Mouse (Mus musculus) stomach, embryonic 15.5 days (tissue): Measurements from ENCODE around the gene Cdh4. TPM values are rescaled to one million over a fixed set of nuclear protein-coding genes. Genes with fewer than 3 reads are reported as not detected.

Experiments
- ATAC-seq: fragments of 200-750 bp; cut with Nextera tagmentation; 2 replicates; pipeline ENCODE4 v1.8.0; 2017; ENCODE audit warnings: low read depth, moderate number of reproducible peaks, moderate TSS enrichment; ENCODE audit not compliant: insufficient read depth, low FRiP score
- H3K27ac ChIP-seq: fragments of 300-500 bp; sonication (generic); 2 replicates; pipeline ENCODE4 v1.5.1; 2015; ENCODE audit warnings: mild to moderate bottlenecking, inconsistent platforms
- H3K27me3 ChIP-seq: fragments of 300-500 bp; sonication (generic); replicated peaks from 2 replicates; pipeline ENCODE4 v1.6.1; 2015; ENCODE audit warnings: inconsistent platforms
- H3K36me3 ChIP-seq: fragments of 300-500 bp; sonication (generic); 2 replicates; pipeline ENCODE4 v1.6.1; 2015; ENCODE audit warnings: inconsistent platforms
- H3K4me1 ChIP-seq: fragments of 300-500 bp; sonication (generic); 2 replicates; pipeline ENCODE4 v1.6.1; 2015; ENCODE audit warnings: inconsistent platforms
- H3K4me2 ChIP-seq: fragments of 300-500 bp; sonication (generic); 2 replicates; pipeline ENCODE4 v1.6.1; 2015; ENCODE audit warnings: mild to moderate bottlenecking, inconsistent platforms
- H3K4me3 ChIP-seq: fragments of 300-500 bp; sonication (generic); replicated peaks from 2 replicates; pipeline ENCODE4 v1.5.1; 2015; ENCODE audit warnings: inconsistent platforms
- H3K9ac ChIP-seq: fragments of 300-500 bp; sonication (generic); 2 replicates; pipeline ENCODE4 v1.6.1; 2015; ENCODE audit warnings: inconsistent platforms
- H3K9me3 ChIP-seq: fragments of 300-500 bp; sonication (generic); 2 replicates; pipeline ENCODE4 v1.6.1; 2016; ENCODE audit warnings: inconsistent platforms
- WGBS: fragments of 180-500 bp; shearing (Covaris S2); methylation state at CpG from one replicate; pipeline ENCODE4 v1.1.7; 2015; 5-methylcytosine and 5-hydroxymethylcytosine counted together
- polyA plus RNA-seq: library from polyadenylated mRNA; unstranded; fragments of >200 nt; fragmentation: Nextera tagmentation; extraction: Ambion mirVana; gene quantifications from 2 replicates; pipeline ENCODE4 v1.2.1, GENCODE M21; 2015

Cdh4 gene
- polyA plus RNA-seq, 1 experiment from 2014 or later: 3.6 TPM

DNA sequence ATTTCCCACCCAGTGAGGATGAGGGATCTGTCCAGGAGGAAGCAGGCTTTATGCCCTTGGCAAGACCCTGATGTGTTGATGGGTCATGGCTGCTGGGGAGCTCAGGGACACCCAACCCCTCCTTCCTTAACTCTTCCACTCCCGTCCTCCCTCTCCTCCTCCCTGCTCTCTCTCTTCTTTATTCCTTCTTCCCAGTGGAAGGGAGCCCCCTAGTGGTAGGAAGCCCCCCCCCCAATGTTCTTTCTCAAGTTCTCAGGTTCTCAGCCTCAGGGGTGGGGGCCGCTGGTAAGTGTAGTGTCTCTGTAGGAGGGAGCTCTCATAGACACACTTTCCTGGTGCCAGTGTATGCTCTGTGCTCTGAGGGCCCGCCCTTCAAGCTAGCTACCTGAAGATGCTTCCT, 421.0 kb downstream of the Cdh4 start:
- no peak for ATAC-seq
- Histone ChIP-seq H3K36me3 (no peaks in the 10 kb centered on the region), H3K4me3 (no peak overlapping the region), H3K4me2 (no peak overlapping the region), H3K27me3 (no peaks in the 10 kb centered on the region), H3K27ac (no peak overlapping the region), H3K4me1 (no peaks in the 10 kb centered on the region), H3K9me3 (no peaks in the 10 kb centered on the region), H3K9ac (no peak overlapping the region)
- WGBS: 73% methylated on average over 3 of the region's 3 CpGs

DNA sequence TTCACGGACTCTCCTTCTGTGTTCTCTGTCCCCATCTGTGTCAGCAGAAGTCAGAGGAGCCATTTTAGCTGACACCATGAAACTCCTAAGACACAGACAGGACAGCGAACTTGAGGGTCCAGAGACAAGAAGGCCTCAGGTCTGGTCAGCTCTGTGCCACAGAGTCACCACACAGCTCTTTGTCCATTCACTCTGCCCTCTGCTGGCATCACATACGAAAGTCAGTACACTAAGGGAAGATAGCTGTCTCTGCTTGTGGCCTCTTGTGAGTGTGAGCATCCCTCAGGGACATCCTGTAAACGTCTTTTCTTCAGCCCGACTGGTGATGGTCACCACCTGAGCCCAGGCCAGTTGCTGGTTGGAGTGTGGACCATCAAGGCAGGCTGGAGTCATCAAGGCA, 422.9 kb downstream of the Cdh4 start:
- no peak overlapping the region for H3K4me2 ChIP-seq
- H3K27me3 ChIP-seq: no peaks in the 10 kb centered on the region
- no peak for ATAC-seq
- H3K4me1 ChIP-seq: no peaks in the 10 kb centered on the region
- H3K9ac ChIP-seq: no peak overlapping the region
- no peaks in the 10 kb centered on the region for H3K36me3 ChIP-seq
- WGBS: 65% methylated on average over 5 of the region's 5 CpGs
- H3K27ac ChIP-seq: no peak overlapping the region
- H3K4me3 ChIP-seq: no peak overlapping the region
- no peaks in the 10 kb centered on the region for H3K9me3 ChIP-seq

DNA sequence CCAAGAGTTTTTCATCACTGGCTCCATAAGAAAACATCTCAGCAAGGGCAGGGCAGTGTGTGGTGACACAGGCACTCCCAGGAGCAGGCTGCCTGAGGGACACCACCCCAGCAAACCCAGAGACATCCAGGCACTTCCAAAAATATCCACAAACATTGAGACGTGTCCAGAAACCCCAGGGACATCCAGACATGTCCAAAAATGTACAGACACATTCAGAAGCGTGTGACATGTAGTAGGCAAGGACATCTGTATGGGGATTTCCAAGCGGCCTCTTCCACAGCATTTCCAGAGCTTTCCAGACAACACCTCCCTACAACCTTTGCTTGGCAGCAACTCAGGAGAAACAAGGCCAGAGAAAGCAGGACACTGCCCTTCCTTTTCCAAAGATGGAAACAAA, 425.4 kb downstream of the Cdh4 start:
- no peak overlapping the region for H3K27ac ChIP-seq
- no peaks in the 10 kb centered on the region for H3K4me1 ChIP-seq
- no peaks in the 10 kb centered on the region for H3K36me3 ChIP-seq
- no peak overlapping the region for H3K9ac ChIP-seq
- H3K4me2 ChIP-seq: no peak overlapping the region
- WGBS: 65% methylated on average over 3 of the region's 3 CpGs
- ATAC-seq: no peak
- H3K9me3 ChIP-seq: no peaks in the 10 kb centered on the region
- H3K4me3 ChIP-seq: no peak overlapping the region
- no peaks in the 10 kb centered on the region for H3K27me3 ChIP-seq

DNA sequence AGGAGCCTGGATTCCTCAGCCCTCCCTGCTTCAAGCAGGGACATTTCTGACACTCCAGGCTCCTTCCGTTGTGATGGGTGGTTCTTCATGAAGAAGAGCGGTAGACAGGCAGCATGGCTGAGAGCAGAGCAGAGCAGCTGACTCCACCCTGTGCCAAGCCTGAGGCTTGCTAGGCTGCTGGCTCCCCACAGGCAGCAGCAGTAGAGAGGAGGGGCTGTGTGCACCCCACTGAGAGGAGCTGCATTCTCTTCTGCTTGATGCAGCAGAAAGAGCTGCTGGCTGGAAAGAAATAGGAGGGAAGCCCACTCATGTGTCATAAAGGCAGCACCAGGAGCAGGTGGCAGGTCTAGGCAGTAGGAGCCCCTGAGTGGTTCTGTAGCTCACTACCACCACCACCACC, 427.6 kb downstream of the Cdh4 start:
- ATAC-seq: no peak
- no peak overlapping the region for H3K27ac ChIP-seq
- no peaks in the 10 kb centered on the region for H3K4me1 ChIP-seq
- H3K36me3 ChIP-seq: no peaks in the 10 kb centered on the region
- H3K4me3 ChIP-seq: no peak overlapping the region
- no peaks in the 10 kb centered on the region for H3K27me3 ChIP-seq
- no peak overlapping the region for H3K4me2 ChIP-seq
- no peak overlapping the region for H3K9ac ChIP-seq
- 37% methylated on average over 2 of the region's 2 CpGs for WGBS
- no peaks in the 10 kb centered on the region for H3K9me3 ChIP-seq

DNA sequence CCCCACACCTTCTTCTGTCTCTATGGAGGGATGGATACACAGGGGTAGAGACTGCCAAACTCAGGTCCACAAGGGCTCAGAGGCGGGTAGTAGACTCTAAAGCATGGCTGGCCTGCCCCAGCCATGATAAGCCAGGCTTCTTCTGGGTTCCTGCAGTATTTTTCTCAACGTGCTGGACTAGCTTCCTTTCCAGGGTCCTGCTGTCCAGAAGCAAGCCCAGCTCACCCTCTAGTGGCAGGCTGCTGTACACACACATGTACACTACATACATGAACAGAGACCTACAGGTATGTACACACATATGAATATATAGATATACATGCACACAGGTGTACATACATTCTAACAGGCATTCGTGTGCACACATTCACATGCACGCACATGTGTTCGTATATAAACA, 430.5 kb downstream of the Cdh4 start:
- ATAC-seq: no peak
- no peak overlapping the region for H3K4me3 ChIP-seq
- no peaks in the 10 kb centered on the region for H3K4me1 ChIP-seq
- no peak overlapping the region for H3K4me2 ChIP-seq
- H3K36me3 ChIP-seq: no peaks in the 10 kb centered on the region
- no peaks in the 10 kb centered on the region for H3K9me3 ChIP-seq
- no peak overlapping the region for H3K27ac ChIP-seq
- H3K9ac ChIP-seq: no peak overlapping the region
- no peaks in the 10 kb centered on the region for H3K27me3 ChIP-seq
- 61% methylated on average over 5 of the region's 5 CpGs for WGBS

DNA sequence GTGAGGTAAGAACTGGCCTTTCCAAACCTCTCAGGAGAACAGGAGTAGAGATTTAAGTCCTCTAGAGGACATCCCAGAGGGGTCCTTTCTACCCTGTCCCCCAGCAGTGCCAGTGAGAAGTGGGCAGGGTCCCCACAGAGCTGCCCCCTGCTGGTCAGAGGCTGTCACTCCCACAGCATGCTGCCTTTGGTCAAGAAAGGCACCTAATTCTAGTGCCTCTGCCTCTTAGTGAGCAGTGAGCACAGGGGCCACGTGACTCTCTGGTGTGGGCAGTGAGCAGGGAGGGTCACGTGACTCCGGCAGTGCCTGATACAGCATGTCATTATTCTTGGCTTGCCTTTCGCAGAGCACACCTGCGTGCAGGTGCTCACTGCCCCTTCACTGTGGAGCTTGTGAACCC, 431.1 kb downstream of the Cdh4 start:
- Histone ChIP-seq H3K27ac (no peak overlapping the region), H3K9me3 (no peaks in the 10 kb centered on the region), H3K27me3 (no peaks in the 10 kb centered on the region), H3K4me3 (no peak overlapping the region), H3K9ac (no peak overlapping the region), H3K4me2 (no peak overlapping the region), H3K4me1 (no peaks in the 10 kb centered on the region), H3K36me3 (no peaks in the 10 kb centered on the region)
- 43% methylated on average over 5 of the region's 5 CpGs for WGBS
- peak; percentile 51; the same call in 1 of the 2 replicates for ATAC-seq

DNA sequence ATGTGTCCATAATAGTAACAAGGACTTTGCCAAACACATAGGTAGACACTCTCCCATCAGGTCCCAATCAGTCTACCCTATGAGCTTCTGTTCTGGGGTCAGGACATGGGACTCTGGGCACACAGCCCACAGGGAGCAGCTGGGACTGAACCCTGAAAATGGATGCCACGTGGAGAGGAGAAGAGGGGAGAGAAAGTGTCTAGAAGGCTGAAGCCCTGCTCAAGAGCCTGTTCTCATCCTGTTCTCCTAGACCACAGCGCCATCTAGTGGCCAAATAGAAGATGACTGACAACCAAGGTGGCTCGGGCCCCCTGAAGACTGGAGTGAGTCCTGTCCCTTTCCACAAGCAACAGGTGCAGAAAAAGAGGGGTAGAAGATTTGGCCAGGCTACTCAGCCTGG, 432.9 kb downstream of the Cdh4 start:
- Histone ChIP-seq H3K9me3 (no peaks in the 10 kb centered on the region), H3K4me2 (no peak overlapping the region), H3K27ac (no peak overlapping the region), H3K9ac (no peak overlapping the region), H3K4me3 (no peak overlapping the region), H3K36me3 (no peaks in the 10 kb centered on the region), H3K4me1 (no peaks in the 10 kb centered on the region), H3K27me3 (no peaks in the 10 kb centered on the region)
- ATAC-seq: peak; percentile 41; the same call in 1 of the 2 replicates
- 2% methylated on average over 3 of the region's 3 CpGs for WGBS

DNA sequence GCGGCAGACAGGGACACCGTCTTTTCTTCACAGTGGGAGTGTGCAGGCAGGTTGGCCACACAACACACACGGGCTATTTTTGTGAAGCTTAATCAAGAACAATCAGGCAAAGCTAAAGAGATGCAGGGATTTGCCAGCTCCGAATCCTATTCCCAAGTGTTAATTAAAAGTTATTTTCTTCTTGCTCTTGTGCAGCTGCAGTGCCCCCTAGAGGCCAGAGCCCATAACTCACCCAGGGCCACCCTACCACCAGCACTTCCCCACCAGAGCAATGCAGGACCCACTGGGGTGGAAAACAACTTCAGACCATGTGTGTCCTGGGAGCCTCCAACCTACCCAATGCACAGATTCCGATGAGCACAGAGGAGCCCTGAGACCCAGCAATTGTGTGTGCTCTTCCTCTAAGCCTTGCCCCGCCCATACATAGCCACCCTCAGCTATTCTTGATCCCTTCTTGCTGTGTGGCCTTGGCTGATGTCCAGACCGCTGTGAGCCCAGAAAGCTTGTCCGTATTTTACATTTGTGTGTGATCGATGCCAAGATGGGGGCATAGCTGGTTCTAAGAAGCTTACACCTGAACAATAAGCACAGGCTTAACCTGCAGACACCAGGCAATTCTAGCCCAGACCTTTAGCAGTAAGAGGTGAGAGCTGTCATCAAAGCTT, 435.5 kb downstream of the Cdh4 start:
- ATAC-seq: no peak
- no peaks in the 10 kb centered on the region for H3K36me3 ChIP-seq
- no peaks in the 10 kb centered on the region for H3K27me3 ChIP-seq
- no peak overlapping the region for H3K9ac ChIP-seq
- no peak overlapping the region for H3K4me3 ChIP-seq
- no peaks in the 10 kb centered on the region for H3K9me3 ChIP-seq
- no peak overlapping the region for H3K4me2 ChIP-seq
- WGBS: 64% methylated on average over 9 of the region's 9 CpGs
- H3K4me1 ChIP-seq: no peaks in the 10 kb centered on the region
- no peak overlapping the region for H3K27ac ChIP-seq

DNA sequence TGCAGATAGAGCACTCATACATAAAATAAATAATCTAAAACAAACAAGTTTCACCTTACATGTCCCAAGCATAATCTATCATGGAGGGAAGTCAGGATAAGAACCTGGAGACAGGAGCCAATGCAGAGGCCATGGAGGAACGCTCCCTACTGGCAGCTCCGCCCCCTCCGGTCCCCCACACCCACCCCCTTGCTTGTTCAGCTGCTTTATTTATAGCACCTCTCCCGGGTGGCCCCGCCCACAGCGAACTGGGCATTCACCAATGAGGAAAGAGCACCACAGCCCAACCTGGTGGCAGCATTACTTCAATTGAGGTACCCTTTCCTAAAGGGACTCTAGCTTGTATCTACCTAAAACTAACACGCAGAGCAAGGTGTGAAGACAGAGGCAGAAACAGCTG, 442.3 kb downstream of the Cdh4 start:
- Histone ChIP-seq H3K9ac (no peak overlapping the region), H3K4me1 (no peaks in the 10 kb centered on the region), H3K36me3 (no peaks in the 10 kb centered on the region), H3K4me3 (no peak overlapping the region), H3K27me3 (no peaks in the 10 kb centered on the region), H3K9me3 (no peaks in the 10 kb centered on the region), H3K4me2 (no peak overlapping the region), H3K27ac (no peak overlapping the region)
- WGBS: 25% methylated on average over 7 of the region's 7 CpGs
- no peak for ATAC-seq

DNA sequence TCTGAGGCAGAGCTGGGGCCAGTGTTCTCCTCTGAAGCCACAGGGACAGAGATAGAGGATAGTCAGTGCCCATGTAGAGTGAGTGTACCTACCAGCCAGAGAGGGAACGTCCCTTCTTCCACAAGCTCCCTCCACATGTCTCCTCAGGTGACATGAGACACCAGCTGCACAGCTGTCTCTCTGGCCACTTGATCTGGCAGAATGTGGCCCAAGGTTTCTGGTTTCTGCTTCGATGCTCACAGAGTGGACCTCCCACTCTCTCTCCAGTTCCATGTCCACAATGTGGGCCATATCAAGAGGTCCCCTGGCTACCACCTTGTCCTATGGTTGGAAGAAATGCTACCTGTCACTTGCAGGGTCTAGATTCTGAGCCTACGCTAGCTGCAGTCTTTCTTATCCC, 448.8 kb downstream of the Cdh4 start:
- no peak for ATAC-seq
- H3K27me3 ChIP-seq: no peaks in the 10 kb centered on the region
- H3K36me3 ChIP-seq: no peaks in the 10 kb centered on the region
- no peak overlapping the region for H3K9ac ChIP-seq
- no peak overlapping the region for H3K4me2 ChIP-seq
- no peaks in the 10 kb centered on the region for H3K9me3 ChIP-seq
- H3K4me3 ChIP-seq: no peak overlapping the region
- 57% methylated on average over 3 of the region's 3 CpGs for WGBS
- H3K4me1 ChIP-seq: no peaks in the 10 kb centered on the region
- no peak overlapping the region for H3K27ac ChIP-seq

DNA sequence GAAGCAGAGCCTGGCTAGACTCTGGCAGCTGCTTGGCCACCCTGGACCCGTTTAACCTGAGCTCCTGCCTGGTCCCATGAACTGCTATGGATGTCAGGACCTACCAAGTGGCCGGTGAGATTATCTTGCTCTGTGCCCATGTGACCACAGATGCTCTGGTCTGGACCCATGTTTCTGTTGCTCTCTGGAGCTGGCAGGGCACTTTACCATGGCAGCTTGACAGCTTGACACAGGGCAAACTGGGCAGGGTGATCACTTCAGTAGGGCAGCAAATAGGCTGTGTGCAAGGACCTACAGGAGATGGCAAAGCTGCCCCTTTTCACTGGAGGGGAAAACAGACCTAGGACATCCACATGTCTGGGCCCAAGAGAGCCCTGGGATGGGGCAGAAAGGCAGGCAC, 454.7 kb downstream of the Cdh4 start:
- ATAC-seq: no peak

DNA sequence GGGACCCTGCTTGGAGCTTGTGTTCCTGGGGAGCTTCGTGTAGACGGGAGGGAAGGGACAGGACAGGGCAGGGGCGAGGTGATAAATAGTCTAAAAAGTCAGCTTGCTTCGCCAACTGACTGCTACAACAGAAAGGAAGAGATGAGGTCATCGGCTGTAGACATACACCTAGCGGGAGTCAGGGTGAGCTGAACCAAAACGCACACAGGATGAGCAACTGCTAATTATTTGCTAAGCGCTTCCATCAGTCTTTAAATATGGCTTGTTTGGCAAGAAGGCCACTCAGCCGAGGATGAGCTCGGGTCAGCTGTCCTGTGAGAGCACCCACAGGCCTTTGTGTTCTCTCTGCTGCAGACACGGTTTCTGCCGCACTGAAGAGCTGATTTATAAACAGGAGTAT, 470.7 kb downstream of the Cdh4 start:
- H3K27me3 ChIP-seq: no peaks in the 10 kb centered on the region
- no peaks in the 10 kb centered on the region for H3K4me1 ChIP-seq
- H3K4me2 ChIP-seq: no peak overlapping the region
- no peak overlapping the region for H3K9ac ChIP-seq
- no peak overlapping the region for H3K4me3 ChIP-seq
- H3K9me3 ChIP-seq: no peaks in the 10 kb centered on the region
- peaks cover 16% of the 10 kb centered on the region; the same call in 1 of the 2 replicates for H3K36me3 ChIP-seq
- WGBS: 58% methylated on average over 12 of the region's 12 CpGs
- no peak for ATAC-seq
- no peak overlapping the region for H3K27ac ChIP-seq

More for the DNA sequence above, 454.7 kb downstream of the Cdh4 start:
- 82% methylated on average over 2 of the region's 2 CpGs for WGBS
- H3K4me1 ChIP-seq: no peaks in the 10 kb centered on the region
- H3K4me3 ChIP-seq: no peak overlapping the region
- no peaks in the 10 kb centered on the region for H3K27me3 ChIP-seq
- no peak overlapping the region for H3K4me2 ChIP-seq
- H3K27ac ChIP-seq: no peak overlapping the region
- H3K9me3 ChIP-seq: no peaks in the 10 kb centered on the region
- H3K36me3 ChIP-seq: no peaks in the 10 kb centered on the region
- no peak overlapping the region for H3K9ac ChIP-seq

DNA sequence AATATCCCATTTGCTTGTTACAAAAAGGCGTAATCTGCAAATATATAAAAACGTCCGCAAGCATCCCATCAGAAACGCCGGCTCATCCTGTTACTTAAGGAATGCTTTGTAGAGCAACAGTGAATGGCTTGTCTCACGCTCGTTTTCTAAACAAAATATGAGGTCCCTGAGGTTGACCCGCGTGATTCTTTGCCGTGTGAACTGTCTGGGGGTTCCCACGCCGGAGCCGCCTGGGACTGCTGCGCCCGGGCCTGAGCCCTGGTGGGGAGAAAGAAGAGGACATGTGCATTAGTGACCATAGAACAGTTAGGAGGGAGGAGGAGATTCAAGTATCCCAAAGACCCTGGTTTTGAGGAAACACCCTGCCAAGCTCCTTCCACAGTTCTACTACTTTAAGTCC, 471.1 kb downstream of the Cdh4 start:
- ATAC-seq: no peak
- Histone ChIP-seq H3K27ac (no peak overlapping the region), H3K9ac (no peak overlapping the region)

More for the DNA sequence above, 471.1 kb downstream of the Cdh4 start:
- H3K9me3 ChIP-seq: no peaks in the 10 kb centered on the region
- 79% methylated on average over 15 of the region's 15 CpGs for WGBS
- H3K4me2 ChIP-seq: no peak overlapping the region
- H3K27me3 ChIP-seq: no peaks in the 10 kb centered on the region
- H3K4me1 ChIP-seq: no peaks in the 10 kb centered on the region
- H3K4me3 ChIP-seq: no peak overlapping the region
- H3K36me3 ChIP-seq: peaks cover 16% of the 10 kb centered on the region; the same call in 1 of the 2 replicates
